Mouse (Mus musculus): ENCODE measurements around the gene Sptb. TPM values are rescaled to one million over a fixed set of nuclear protein-coding genes. Genes with fewer than 3 reads are reported as not detected.

Sptb gene
- polyA plus RNA-seq, 1 experiment: 3.3 TPM

DNA sequence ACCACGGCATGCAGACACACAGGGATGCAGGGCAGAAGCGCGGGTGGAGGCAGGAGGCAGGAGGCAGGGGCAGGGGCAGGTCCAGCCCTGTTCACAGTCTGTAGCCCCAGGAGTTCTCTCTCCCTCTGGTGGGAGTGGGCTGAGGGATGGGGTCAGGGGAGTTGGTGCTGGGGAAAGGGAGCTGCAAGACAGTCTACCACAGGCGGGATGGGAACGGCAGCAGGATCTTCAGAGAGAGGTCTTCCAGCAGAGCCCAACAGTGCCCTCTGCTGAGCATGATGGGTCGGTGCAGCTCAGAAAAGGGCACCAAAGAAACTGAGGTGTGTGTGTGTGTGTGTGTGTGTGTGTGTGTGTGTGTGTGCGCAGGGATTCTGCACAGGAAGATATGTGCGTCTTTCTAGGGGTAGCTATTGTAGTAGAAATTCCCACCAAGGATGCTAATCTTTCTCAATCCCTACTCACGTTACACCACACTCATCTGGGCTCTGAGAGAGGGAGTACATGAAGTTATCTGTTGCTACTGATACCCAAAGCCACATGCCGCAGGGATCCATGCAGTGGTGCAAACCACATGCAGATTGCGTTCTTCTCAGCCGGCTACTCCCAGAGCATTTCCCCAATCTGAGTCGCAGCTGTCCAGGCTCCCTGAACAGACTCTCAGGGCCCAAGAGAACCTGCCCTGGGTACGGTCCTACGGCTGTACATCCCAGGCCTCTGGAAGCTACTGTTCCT lies 113.9 kb downstream of the Sptb start:
- peaks cover 7% of the 10 kb centered on the region for H3K4me1 ChIP-seq (ENCODE audit: control insufficient read depth, insufficient read depth, low read length)
- 54% methylated on average over 15 of the region's 15 CpGs for WGBS
- peak; percentile 58 for DNase-seq

GRCm38 (mm10) chr12:76595830-76596229 lies 114.5 kb downstream of the Sptb start:
- TF ChIP-seq POLR2A (IDR thresholded peaks at IDR 0.05; ENCODE audit: borderline replicate concordance, extremely low read depth, low read depth, low read length): no peak
- TF ChIP-seq CTCF (IDR thresholded peaks at IDR 0.05; ENCODE audit: insufficient read depth, low read length): no peak
- WGBS: 91% methylated on average over 2 of the region's 2 CpGs
- DNase-seq: no peak
- Histone ChIP-seq H3K4me3 (replicated peaks; ENCODE audit: extremely low read depth, low read depth, low read length) (no peak overlapping the region), H3K4me1 (ENCODE audit: control insufficient read depth, insufficient read depth, low read length) (peaks cover 7% of the 10 kb centered on the region)

More for the DNA sequence above, 113.9 kb downstream of the Sptb start:
- TF ChIP-seq CTCF (IDR thresholded peaks at IDR 0.05; ENCODE audit: insufficient read depth, low read length): peak; percentile 89
- no peak for TF ChIP-seq POLR2A (IDR thresholded peaks at IDR 0.05; ENCODE audit: borderline replicate concordance, extremely low read depth, low read depth, low read length)
- no peak overlapping the region for H3K4me3 ChIP-seq (replicated peaks; ENCODE audit: extremely low read depth, low read depth, low read length)

DNA sequence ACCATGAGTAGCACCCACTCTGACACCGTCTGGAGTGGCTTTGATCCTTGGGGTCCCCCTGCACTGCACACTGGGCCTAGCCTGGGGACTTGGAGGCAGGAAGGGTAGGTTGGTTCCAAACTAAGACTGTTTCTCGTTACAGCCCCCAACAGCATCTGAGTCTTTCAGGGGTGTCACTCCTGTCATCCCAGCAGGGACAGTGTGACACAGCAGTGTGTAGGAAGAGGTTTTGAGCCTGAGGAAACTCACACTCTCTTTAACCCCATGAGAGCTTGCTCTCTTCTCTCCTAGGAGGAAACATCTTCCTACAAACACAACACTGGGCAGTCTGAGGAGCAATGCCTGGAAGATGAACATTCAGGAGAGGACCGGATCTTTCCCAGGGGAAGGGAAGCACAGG lies 115.8 kb downstream of the Sptb start:
- TF ChIP-seq POLR2A (IDR thresholded peaks at IDR 0.05; ENCODE audit: borderline replicate concordance, extremely low read depth, low read depth, low read length) (no peak), CTCF (IDR thresholded peaks at IDR 0.05; ENCODE audit: insufficient read depth, low read length) (no peak)
- Histone ChIP-seq H3K4me1 (ENCODE audit: control insufficient read depth, insufficient read depth, low read length) (peaks cover 7% of the 10 kb centered on the region), H3K4me3 (replicated peaks; ENCODE audit: extremely low read depth, low read depth, low read length) (no peak overlapping the region)
- DNase-seq: no peak
- 62% methylated on average over 3 of the region's 3 CpGs for WGBS

GRCm38 (mm10) chr12:76593839-76594322 lies 116.5 kb downstream of the Sptb start:
- TF ChIP-seq CTCF (IDR thresholded peaks at IDR 0.05; ENCODE audit: insufficient read depth, low read length): no peak
- no peak for TF ChIP-seq POLR2A (IDR thresholded peaks at IDR 0.05; ENCODE audit: borderline replicate concordance, extremely low read depth, low read depth, low read length)
- peak; percentile 54 for DNase-seq
- H3K4me1 ChIP-seq (ENCODE audit: control insufficient read depth, insufficient read depth, low read length): peaks cover 7% of the 10 kb centered on the region
- 6% methylated on average over 7 of the region's 7 CpGs for WGBS
- H3K4me3 ChIP-seq (replicated peaks; ENCODE audit: extremely low read depth, low read depth, low read length): no peak overlapping the region

GRCm38 (mm10) chr12:76593254-76593653 lies 117.1 kb downstream of the Sptb start:
- H3K4me3 ChIP-seq (replicated peaks; ENCODE audit: extremely low read depth, low read depth, low read length): no peak overlapping the region
- DNase-seq: no peak
- peaks cover 7% of the 10 kb centered on the region for H3K4me1 ChIP-seq (ENCODE audit: control insufficient read depth, insufficient read depth, low read length)
- TF ChIP-seq POLR2A (IDR thresholded peaks at IDR 0.05; ENCODE audit: borderline replicate concordance, extremely low read depth, low read depth, low read length): no peak
- TF ChIP-seq CTCF (IDR thresholded peaks at IDR 0.05; ENCODE audit: insufficient read depth, low read length): no peak
- WGBS: 90% methylated on average over 6 of the region's 6 CpGs

DNA sequence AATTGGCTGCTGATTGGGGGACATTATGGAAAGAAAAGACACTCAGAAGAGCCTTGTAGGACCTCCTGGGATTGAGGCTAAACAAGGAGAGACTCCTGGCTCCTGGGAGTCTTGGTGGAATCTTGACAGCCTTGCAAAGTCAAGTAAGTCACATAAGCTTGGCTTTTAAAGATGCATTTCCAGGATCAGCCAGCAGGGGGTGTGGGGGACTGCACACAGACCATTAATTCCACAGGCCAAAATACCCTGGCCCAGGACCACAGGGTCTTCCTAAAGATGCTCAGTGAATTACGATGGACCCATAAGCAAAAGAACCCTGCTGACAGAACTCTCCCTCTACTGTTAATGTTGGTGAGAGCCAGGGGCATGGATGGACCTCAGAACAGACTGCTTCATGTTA lies 118.1 kb downstream of the Sptb start:
- Histone ChIP-seq H3K4me3 (replicated peaks; ENCODE audit: extremely low read depth, low read depth, low read length) (no peak overlapping the region), H3K4me1 (ENCODE audit: control insufficient read depth, insufficient read depth, low read length) (peaks cover 7% of the 10 kb centered on the region)
- TF ChIP-seq POLR2A (IDR thresholded peaks at IDR 0.05; ENCODE audit: borderline replicate concordance, extremely low read depth, low read depth, low read length) (no peak), CTCF (IDR thresholded peaks at IDR 0.05; ENCODE audit: insufficient read depth, low read length) (peak; percentile 66)
- WGBS: 70% methylated on average over 1 of the region's 1 CpGs
- DNase-seq: no peak

DNA sequence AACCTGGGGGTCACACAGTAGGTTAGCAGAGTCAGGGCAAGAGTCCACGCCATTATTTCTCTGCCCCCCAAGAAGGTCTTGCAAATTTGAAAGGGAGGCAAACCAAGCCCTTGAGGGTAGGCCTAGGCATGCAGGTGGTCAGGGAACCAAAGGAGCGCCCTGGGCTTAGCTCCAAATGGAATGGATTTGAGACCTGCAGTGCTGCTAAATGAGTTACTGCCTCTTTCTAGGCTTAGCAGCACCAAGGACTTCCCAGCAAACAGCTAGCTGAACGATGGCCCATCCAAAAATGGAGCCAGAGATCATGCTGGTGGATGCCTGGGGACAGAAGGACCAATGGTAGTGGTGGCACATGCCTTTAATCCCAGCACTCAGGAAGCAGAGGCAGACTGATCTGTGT lies 119.3 kb downstream of the Sptb start:
- TF ChIP-seq POLR2A (IDR thresholded peaks at IDR 0.05; ENCODE audit: borderline replicate concordance, extremely low read depth, low read depth, low read length) (no peak), CTCF (IDR thresholded peaks at IDR 0.05; ENCODE audit: insufficient read depth, low read length) (no peak)
- H3K4me3 ChIP-seq (replicated peaks; ENCODE audit: extremely low read depth, low read depth, low read length): no peak overlapping the region
- H3K4me1 ChIP-seq (ENCODE audit: control insufficient read depth, insufficient read depth, low read length): peaks cover 7% of the 10 kb centered on the region
- WGBS: 82% methylated on average over 3 of the region's 3 CpGs
- no peak for DNase-seq

DNA sequence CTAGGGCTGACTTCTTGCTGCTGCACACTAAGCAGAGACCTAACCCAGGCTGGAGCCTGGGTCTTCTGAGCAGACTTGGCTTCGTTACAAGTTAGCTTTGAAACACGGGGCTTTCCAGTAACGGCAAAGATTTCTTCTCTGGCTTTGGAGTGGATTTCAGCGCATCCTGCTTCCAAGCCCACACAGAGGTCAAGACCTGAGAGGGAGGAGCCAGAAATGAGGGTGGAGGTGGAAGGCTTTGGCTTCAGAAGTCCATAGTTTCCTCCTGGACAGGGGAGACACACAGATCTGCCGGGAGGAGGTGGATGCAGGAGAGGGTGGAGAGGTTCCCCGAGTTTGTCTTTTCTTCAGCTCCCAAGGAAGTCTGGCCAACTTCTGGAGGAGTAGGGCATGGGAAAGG lies 120.8 kb downstream of the Sptb start:
- TF ChIP-seq CTCF (IDR thresholded peaks at IDR 0.05; ENCODE audit: insufficient read depth, low read length): no peak
- no peak for TF ChIP-seq POLR2A (IDR thresholded peaks at IDR 0.05; ENCODE audit: borderline replicate concordance, extremely low read depth, low read depth, low read length)
- DNase-seq: no peak
- H3K4me3 ChIP-seq (replicated peaks; ENCODE audit: extremely low read depth, low read depth, low read length): no peak overlapping the region
- H3K4me1 ChIP-seq (ENCODE audit: control insufficient read depth, insufficient read depth, low read length): peaks cover 6% of the 10 kb centered on the region
- WGBS: 33% methylated on average over 6 of the region's 6 CpGs

DNA sequence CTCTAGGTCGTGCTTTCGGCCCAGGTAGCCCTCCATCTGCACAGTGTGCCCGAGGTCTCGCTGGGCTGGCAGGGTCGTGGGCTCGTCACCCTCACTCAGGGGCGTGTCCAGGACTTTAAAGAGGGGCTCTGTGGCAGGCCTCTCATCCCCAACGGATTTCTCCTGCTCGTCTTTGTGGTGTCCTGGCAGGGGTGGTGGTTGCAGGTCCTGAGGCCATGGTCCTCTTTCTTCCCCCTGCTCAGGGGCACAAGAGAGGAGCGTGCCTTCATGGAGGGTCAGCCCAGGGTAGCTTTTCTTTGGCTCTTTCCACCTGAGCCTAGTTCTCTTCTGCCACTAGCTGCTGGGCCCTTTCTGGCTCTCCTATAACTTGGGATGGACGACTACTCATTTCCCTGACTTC lies 123.0 kb downstream of the Sptb start:
- no peak overlapping the region for H3K4me3 ChIP-seq (replicated peaks; ENCODE audit: extremely low read depth, low read depth, low read length)
- H3K4me1 ChIP-seq (ENCODE audit: control insufficient read depth, insufficient read depth, low read length): no peaks in the 10 kb centered on the region
- TF ChIP-seq CTCF (IDR thresholded peaks at IDR 0.05; ENCODE audit: insufficient read depth, low read length) (no peak), POLR2A (IDR thresholded peaks at IDR 0.05; ENCODE audit: borderline replicate concordance, extremely low read depth, low read depth, low read length) (no peak)
- WGBS: 78% methylated on average over 11 of the region's 11 CpGs
- DNase-seq: no peak

DNA sequence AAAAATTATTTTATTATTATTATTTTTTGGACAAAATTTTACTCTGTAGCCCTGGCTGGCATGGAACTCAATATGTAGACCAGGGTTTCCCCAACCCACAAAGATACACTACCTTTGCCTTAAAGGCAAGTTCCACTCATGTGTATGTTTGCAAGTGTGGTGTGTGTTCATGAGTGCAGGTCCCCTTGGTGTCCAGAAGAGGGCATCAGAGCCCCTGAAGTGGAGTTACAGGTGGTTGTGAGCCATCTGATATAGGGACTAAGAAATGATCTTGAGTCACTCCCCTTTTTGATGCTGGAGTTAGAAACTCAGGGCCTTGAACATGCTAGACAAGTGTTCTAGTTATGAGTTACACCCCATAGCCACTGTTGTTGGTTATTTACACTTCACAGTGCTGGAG lies 125.3 kb downstream of the Sptb start:
- H3K4me1 ChIP-seq (ENCODE audit: control insufficient read depth, insufficient read depth, low read length): no peaks in the 10 kb centered on the region
- H3K4me3 ChIP-seq (replicated peaks; ENCODE audit: extremely low read depth, low read depth, low read length): no peak overlapping the region
- no peak for DNase-seq
- no peak for TF ChIP-seq CTCF (IDR thresholded peaks at IDR 0.05; ENCODE audit: insufficient read depth, low read length)
- no peak for TF ChIP-seq POLR2A (IDR thresholded peaks at IDR 0.05; ENCODE audit: borderline replicate concordance, extremely low read depth, low read depth, low read length)
